In the genomic region with DNA sequence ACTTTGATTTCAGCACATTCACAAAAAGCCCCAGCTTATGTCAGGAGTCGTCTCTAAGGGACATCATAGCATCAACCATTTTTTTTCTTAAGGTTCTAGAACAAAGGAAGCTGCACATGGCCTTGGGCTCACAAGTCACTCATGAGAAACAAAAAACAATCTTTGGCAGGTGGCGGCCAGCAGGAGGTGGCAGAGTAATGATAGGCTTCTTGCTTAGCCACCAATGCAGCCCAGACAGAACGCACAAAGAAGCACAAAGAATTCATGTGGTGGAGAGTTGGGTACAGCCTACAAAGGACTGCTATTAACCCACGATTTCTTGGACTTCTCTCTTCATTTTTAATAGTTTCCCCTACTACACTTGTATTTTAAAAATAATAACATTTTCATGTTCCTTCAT, we compare ENCODE assay signal across 14 mouse cellular contexts. TPM values are rescaled to one million over a fixed set of nuclear protein-coding genes. Genes with fewer than 3 reads are reported as not detected.
DNase-seq lines count a peak whose midpoint lies in the region; ATAC-seq lines count a peak whose summit lies in the region.
"Had no signal": no experiment of that assay in that cellular context is flagged by ENCODE, and none has a peak within 500 bp of the region (broad histone marks: within the 10 kb centered on the region; RNA-seq: fewer than 3 reads in every experiment).

No protein-coding gene starts in this region.

- 50% methylated on average over 4 of the region's 4 CpGs for WGBS in forebrain, embryonic 13.5 days
- 57% methylated on average over 4 of the region's 4 CpGs for WGBS in forebrain, embryonic 12.5 days

- peaks cover 36% of the 10 kb centered on the region for H3K36me3 ChIP-seq in forebrain, embryonic 13.5 days (ENCODE audit: poor library complexity, severe bottlenecking)
- H3K36me3 ChIP-seq in forebrain, embryonic 12.5 days (replicated peaks) = peaks cover 40% of the 10 kb centered on the region

- DNase-seq in left cerebral cortex, postnatal 4 days = peak; percentile 52
- DNase-seq in left cerebral cortex, postnatal 36 days (ENCODE audit: low spot score in 2 of 2) = no peak
- DNase-seq in cerebellum, adult 11-12 months = peak; percentile 34
- peak; percentile 27 to 35 for DNase-seq in cerebellum, postnatal 36 days
- DNase-seq in ovary, postnatal 10 days (ENCODE audit: low spot score) = no peak
- no peak for DNase-seq in urinary bladder, postnatal 25 days (ENCODE audit: low spot score)
- DNase-seq: kidney, adult 18-20 months; kidney, postnatal 25 days; thymus, adult 18-20 months had no signal

- H3K27ac ChIP-seq in forebrain, embryonic 13.5 days = no peak overlapping the region
- H3K27ac ChIP-seq in forebrain, embryonic 12.5 days = no peak overlapping the region
- H3K27ac ChIP-seq: hindbrain, embryonic 13.5 days; limb, embryonic 10.5 days; liver, embryonic 14.5 days had no signal

- no peak overlapping the region for H3K4me3 ChIP-seq in forebrain, embryonic 13.5 days
- no peak overlapping the region for H3K4me3 ChIP-seq in forebrain, embryonic 12.5 days (replicated peaks)
- H3K4me3 ChIP-seq: hindbrain, embryonic 13.5 days; limb, embryonic 10.5 days had no signal

- ATAC-seq in forebrain, embryonic 13.5 days = peak; percentile 50
- no peak for ATAC-seq in forebrain, embryonic 12.5 days (ENCODE audit: low FRiP score)

- H3K9me3 ChIP-seq in forebrain, embryonic 13.5 days (replicated peaks) = no peaks in the 10 kb centered on the region
- no peaks in the 10 kb centered on the region for H3K9me3 ChIP-seq in forebrain, embryonic 12.5 days
- H3K9me3 ChIP-seq: hindbrain, embryonic 13.5 days; limb, embryonic 10.5 days had no signal

- no peaks in the 10 kb centered on the region for H3K27me3 ChIP-seq in forebrain, embryonic 13.5 days
- H3K27me3 ChIP-seq in forebrain, embryonic 12.5 days = no peaks in the 10 kb centered on the region
- H3K27me3 ChIP-seq: hindbrain, embryonic 13.5 days had no signal

- no peaks in the 10 kb centered on the region; the same call in 1 of the 2 replicates for H3K4me1 ChIP-seq in forebrain, embryonic 13.5 days
- no peaks in the 10 kb centered on the region for H3K4me1 ChIP-seq in forebrain, embryonic 12.5 days
- H3K4me1 ChIP-seq: hindbrain, embryonic 13.5 days; limb, embryonic 10.5 days had no signal

- intact Hi-C loops in left cerebral cortex, postnatal 4 days (cut with DNase I) = no loop called here
- intact Hi-C loops in left cerebral cortex, postnatal 36 days (cut with DNase I) = no loop called here

- H3K9ac ChIP-seq in forebrain, embryonic 13.5 days = no peak overlapping the region
- H3K9ac ChIP-seq in forebrain, embryonic 12.5 days = no peak overlapping the region
- H3K9ac ChIP-seq: hindbrain, embryonic 13.5 days; liver, embryonic 14.5 days had no signal

- H3K4me2 ChIP-seq in forebrain, embryonic 13.5 days = no peak overlapping the region
- H3K4me2 ChIP-seq in forebrain, embryonic 12.5 days = no peak overlapping the region
- H3K4me2 ChIP-seq: hindbrain, embryonic 13.5 days had no signal

RNA-seq across cellular contexts. Expression of a gene that starts 32.9 kb away (rescaled TPM):
- 15.9 and 19.0 TPM in 2 replicates for polyA plus RNA-seq in forebrain, embryonic 13.5 days (2015; fragmentation: Nextera tagmentation; extraction: Ambion mirVana)
- polyA plus RNA-seq in forebrain, embryonic 12.5 days (2016; fragmentation: Nextera tagmentation; extraction: Ambion mirVana) = 28.5 and 29.2 TPM in 2 replicates
- 10 to 100 TPM; 15.2 to 23.1 TPM for total RNA-seq in left cerebral cortex, postnatal 4 days (2021)
- total RNA-seq in left cerebral cortex, postnatal 36 days (2021) = 10 to 100 TPM in 1 of 2 experiments, 1 to 10 TPM in 1; 6.8 to 10.0 TPM

Comparison
In these comparisons a context has a peak if more than half of its experiments do, and no peak if none do; other contexts are left out.
1. DNase-seq: peak in left cerebral cortex, postnatal 4 days (single experiment), cerebellum, adult 11-12 months (single experiment) and cerebellum, postnatal 36 days (2 of 2); none in left cerebral cortex, postnatal 36 days (0 of 2), ovary, postnatal 10 days (single experiment) and urinary bladder, postnatal 25 days (single experiment).